Mouse (Mus musculus) left cerebral cortex, adult 18-20 months (tissue): ENCODE measurements around the gene Mcmbp. TPM values are rescaled to one million over a fixed set of nuclear protein-coding genes. Genes with fewer than 3 reads are reported as not detected.

Source experiments
- total RNA-seq, 2 experiments: library from RNA; stranded (reverse); gene quantifications; 2 replicates each; pipeline ENCODE4 v1.2.3; 2021

The Mcmbp gene
- total RNA-seq, 2 experiments from 2014 or later, result 22.8 to 25.3 TPM

Other genes with a start within 250 kb of the Mcmbp start
- 10 to 100 TPM in 1 of 2 experiments, 1 to 10 TPM in 1; 9.4 to 10.2 TPM for gene Bag3, start 216.9 kb downstream of the Mcmbp start, total RNA-seq
- 100 to 1,000 TPM in 1 of 2 experiments, 10 to 100 TPM in 1; 96.5 to 103 TPM for gene Inpp5f, start 129.2 kb downstream of the Mcmbp start, total RNA-seq
- 10 to 100 TPM; 39.1 to 41.6 TPM for gene Sec23ip, start 4.4 kb upstream of the Mcmbp start, total RNA-seq